Mouse (Mus musculus): ENCODE measurements around the gene Xkr8.

- TF ChIP-seq CTCF (IDR thresholded peaks at IDR 0.05; ENCODE audit: low read depth) (no peak), EP300 (optimal IDR thresholded peaks at IDR 0.05) (no peak)
These were observed 14.1 kb downstream of the Xkr8 start for GRCm38 (mm10) chr4:132718251-132718650.

All from stomach, postnatal 0 days (tissue).